Mouse (Mus musculus) CH12.LX (cell line): ENCODE measurements around the gene Cpeb3. TPM values are rescaled to one million over a fixed set of nuclear protein-coding genes. Genes with fewer than 3 reads are reported as not detected.

Source experiments
- DNase-seq: peaks from one replicate; pipeline ENCODE4 v3.0.0-alpha.2; 2013; ENCODE audit errors: extremely low read depth
- H3K27ac ChIP-seq: 2 replicates; pipeline ENCODE4 v1.5.1; 2012; ENCODE audit warnings: low read depth, mild to moderate bottlenecking, control low read depth, moderate library complexity; ENCODE audit not compliant: insufficient read depth
- H3K27me3 ChIP-seq: replicated peaks from 2 replicates; pipeline ENCODE3; 2012; ENCODE audit warnings: inconsistent platforms
- H3K36me3 ChIP-seq, 2 experiments: replicated peaks in 1 of 2; 2 replicates each; pipeline versions ENCODE3 to v1.6.1; 2012; ENCODE audit warnings: inconsistent platforms in 1 of 2, low read length in 1 of 2, mild to moderate bottlenecking in 1 of 2, mixed read lengths in 1 of 2, moderate library complexity in 1 of 2; ENCODE audit not compliant: control insufficient read depth in 1 of 2, insufficient read depth in 1 of 2
- H3K4me1 ChIP-seq, 2 experiments: 2 replicates each; pipeline ENCODE4 v1.6.1; 2012; ENCODE audit warnings: inconsistent platforms in 1 of 2, moderate library complexity in 1 of 2; ENCODE audit not compliant: insufficient read depth in 2 of 2, control insufficient read depth in 1 of 2
- H3K4me2 ChIP-seq: 2 replicates; pipeline ENCODE4 v1.6.1; 2012; ENCODE audit warnings: low read depth, mild to moderate bottlenecking, control low read depth; ENCODE audit not compliant: poor library complexity, insufficient read depth, severe bottlenecking
- H3K4me3 ChIP-seq, 3 experiments: fragments of 150-350 bp in 1 of 3; sonication (generic) in 1 of 3; replicated peaks in 1 of 3; 2 replicates each; pipeline versions ENCODE3 to v1.5.1; 2011 to 2012; ENCODE audit warnings: low read depth in 2 of 3, low read length in 2 of 3, mild to moderate bottlenecking in 2 of 3, moderate library complexity in 2 of 3, control low read depth in 1 of 3, improper control_type of control experiment in 1 of 3, inconsistent platforms in 1 of 3, mixed read lengths in 1 of 3; ENCODE audit not compliant: poor library complexity in 1 of 3
- H3K79me2 ChIP-seq: replicated peaks from 2 replicates; pipeline ENCODE4 v1.6.1; 2012; ENCODE audit warnings: mild to moderate bottlenecking, moderate library complexity; ENCODE audit not compliant: control insufficient read depth, poor library complexity, insufficient read depth, severe bottlenecking; ENCODE audit errors: extremely low read depth
- H3K9ac ChIP-seq: 2 replicates; pipeline ENCODE4 v1.6.1; 2012; ENCODE audit warnings: low read depth, mild to moderate bottlenecking, control low read depth, moderate library complexity; ENCODE audit not compliant: insufficient read depth
- H3K9me3 ChIP-seq: replicated peaks from 2 replicates; pipeline ENCODE3; 2012; ENCODE audit warnings: low read length, inconsistent platforms, mixed read lengths
- CHD1 ChIP-seq: IDR thresholded peaks from 2 replicates; pipeline ENCODE4 v1.6.1; 2012; ENCODE audit warnings: low read depth, low read length, improper control_type of control experiment, inconsistent platforms
- CHD2 ChIP-seq: IDR thresholded peaks from 2 replicates; pipeline ENCODE4 v1.6.1; 2011; ENCODE audit warnings: low read length, improper control_type of control experiment
- CTCF ChIP-seq, 2 experiments: IDR thresholded peaks in 1 of 2; conservative IDR thresholded peaks in 1 of 2; 2 replicates each; pipeline ENCODE4 v1.5.1; 2011 to 2012; ENCODE audit warnings: low read depth in 2 of 2, low read length in 2 of 2, improper control_type of control experiment in 1 of 2, inconsistent platforms in 1 of 2, mild to moderate bottlenecking in 1 of 2, moderate library complexity in 1 of 2
- E2F4 ChIP-seq: IDR thresholded peaks from 2 replicates; pipeline ENCODE4 v1.6.1; 2011; ENCODE audit warnings: low read depth, low read length, improper control_type of control experiment; ENCODE audit not compliant: insufficient replicate concordance
- EP300 ChIP-seq: IDR thresholded peaks from 2 replicates; pipeline ENCODE4 v1.6.1; 2011; ENCODE audit warnings: low read length, improper control_type of control experiment
- ETS1 ChIP-seq: conservative IDR thresholded peaks from 2 replicates; pipeline ENCODE4 v1.6.1; 2012; ENCODE audit warnings: low read depth, mild to moderate bottlenecking, inconsistent platforms, low read length, improper control_type of control experiment, moderate library complexity
- JUN ChIP-seq: IDR thresholded peaks from 2 replicates; pipeline ENCODE4 v1.6.1; 2011; ENCODE audit warnings: low read depth, mild to moderate bottlenecking, low read length, improper control_type of control experiment, moderate library complexity; ENCODE audit not compliant: insufficient read depth
- MAX ChIP-seq: IDR thresholded peaks from 2 replicates; pipeline ENCODE4 v1.6.1; 2011; ENCODE audit warnings: low read length, improper control_type of control experiment
- MAZ ChIP-seq: IDR thresholded peaks from 2 replicates; pipeline ENCODE4 v1.6.1; 2012; ENCODE audit warnings: low read depth, mild to moderate bottlenecking, inconsistent platforms, low read length, improper control_type of control experiment, moderate library complexity
- MEF2A ChIP-seq: IDR thresholded peaks from 2 replicates; pipeline ENCODE4 v1.6.1; 2014; ENCODE audit warnings: low read depth, mild to moderate bottlenecking, inconsistent platforms, low read length, improper control_type of control experiment, borderline replicate concordance
- MXI1 ChIP-seq: IDR thresholded peaks from 2 replicates; pipeline ENCODE4 v1.6.1; 2011; ENCODE audit warnings: mild to moderate bottlenecking, low read depth, low read length, improper control_type of control experiment
- NELFE ChIP-seq: IDR thresholded peaks from 2 replicates; pipeline ENCODE4 v1.6.1; 2011; ENCODE audit warnings: low read depth, low read length, improper control_type of control experiment
- POLR2AphosphoS2 ChIP-seq: IDR thresholded peaks from 2 replicates; pipeline ENCODE4 v1.6.1; 2011; ENCODE audit warnings: low read depth, low read length, improper control_type of control experiment
- RCOR1 ChIP-seq: conservative IDR thresholded peaks from 2 replicates; pipeline ENCODE4 v1.6.1; 2012; ENCODE audit warnings: low read depth, mild to moderate bottlenecking, inconsistent platforms, low read length, improper control_type of control experiment
- SIN3A ChIP-seq: IDR thresholded peaks from 2 replicates; pipeline ENCODE4 v1.6.1; 2012; ENCODE audit warnings: low read length, improper control_type of control experiment, inconsistent platforms
- TCF12 ChIP-seq: IDR thresholded peaks from 2 replicates; pipeline ENCODE4 v1.6.1; 2014; ENCODE audit warnings: low read depth, mild to moderate bottlenecking, inconsistent platforms, low read length, improper control_type of control experiment
- UBTF ChIP-seq: IDR thresholded peaks from 2 replicates; pipeline ENCODE4 v1.6.1; 2012; ENCODE audit warnings: low read depth, mild to moderate bottlenecking, inconsistent platforms, low read length, improper control_type of control experiment, moderate library complexity
- USF1 ChIP-seq: IDR thresholded peaks from 2 replicates; pipeline ENCODE4 v1.6.1; 2014; ENCODE audit warnings: low read depth, mild to moderate bottlenecking, inconsistent platforms, low read length, improper control_type of control experiment
- USF2 ChIP-seq: conservative IDR thresholded peaks from 2 replicates; pipeline ENCODE4 v1.6.1; 2011; ENCODE audit warnings: low read depth, low read length, improper control_type of control experiment
- ZC3H11A ChIP-seq: IDR thresholded peaks from 2 replicates; pipeline ENCODE4 v1.6.1; 2012; ENCODE audit warnings: low read depth, mild to moderate bottlenecking, inconsistent platforms, low read length, improper control_type of control experiment
- ZMIZ1 ChIP-seq: IDR thresholded peaks from 2 replicates; pipeline ENCODE4 v1.6.1; 2012; ENCODE audit warnings: low read depth, mild to moderate bottlenecking, inconsistent platforms, low read length, improper control_type of control experiment
- ZNF384 ChIP-seq: IDR thresholded peaks from 2 replicates; pipeline ENCODE4 v1.6.1; 2012; ENCODE audit warnings: low read depth, low read length, improper control_type of control experiment, inconsistent platforms
- dilution Hi-C: fragments of 300-500 bp; cut with MboI; formaldehyde crosslinking; loops from 2 replicates; pipeline ENCODE4 v1.14.3; 2020; ENCODE audit warnings: low sequenced_read_pairs; ENCODE audit not compliant: extremely low pct_unique_long_range_greater_than_20kb, extremely low pct_ligation_motif_present
- in situ Hi-C: fragments of 300-500 bp; cut with MboI; formaldehyde crosslinking; loops from 3 replicates; pipeline ENCODE4 v1.14.3; 2019; ENCODE audit warnings: low sequenced_read_pairs, low pct_ligation_motif_present, low pct_unique_long_range_greater_than_20kb, mixed read lengths
- polyA plus RNA-seq: library from polyadenylated mRNA; unstranded; fragments of >175 nt; gene quantifications from 2 replicates; pipeline ENCODE4 v1.2.1, GENCODE M21; 2012; ENCODE audit warnings: low read depth; ENCODE audit not compliant: insufficient read length
- total RNA-seq, 2 experiments: library from RNA; depleted of rRNA; stranded (reverse); fragments of 300-350 nt in 1 of 2; fragments of >200 nt in 1 of 2; gene quantifications; 2 replicates each; pipeline ENCODE4 v1.2.3; 2012 to 2014

The Cpeb3 gene
- total and polyA plus RNA-seq, 3 experiments, result 1.5 to 3.1 (median 1.5) TPM

DNA sequence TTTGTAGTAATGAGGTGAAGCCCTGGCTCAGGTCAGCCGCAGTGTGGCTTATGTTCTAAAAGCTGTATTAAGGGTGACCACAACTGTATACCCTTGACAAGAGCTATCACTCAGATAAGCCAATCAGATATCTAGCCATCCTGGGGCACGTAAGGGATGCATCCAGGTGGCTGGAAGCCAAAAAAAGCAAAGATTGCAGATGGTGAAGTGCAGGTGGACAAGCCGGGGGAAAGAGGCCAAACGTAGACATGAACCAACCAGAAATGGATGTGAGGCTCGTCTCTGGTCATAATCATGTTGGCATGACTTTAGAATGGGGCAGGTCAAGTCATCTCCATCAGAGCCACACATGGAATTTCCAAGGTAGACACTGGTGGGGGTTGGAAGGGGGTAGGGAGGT is 177.0 kb downstream of the Cpeb3 start:
- H3K4me1 ChIP-seq, result peaks cover 2 to 4% of the 10 kb centered on the region in 2 experiments; a peak in 3 of 4 replicates
- no peak overlapping the region for H3K4me2 ChIP-seq
- H3K9ac ChIP-seq, result no peak overlapping the region
- H3K27ac ChIP-seq, result no peak overlapping the region
- no peak for DNase-seq
- H3K79me2 ChIP-seq, result no peaks in the 10 kb centered on the region
- TF ChIP-seq MAZ, result no peak
- TF ChIP-seq USF2, result no peak
- no peak for TF ChIP-seq USF1
- TF ChIP-seq MEF2A, result no peak
- TF ChIP-seq ZMIZ1, result no peak
- TF ChIP-seq EP300, result no peak
- TF ChIP-seq MXI1, result no peak
- no peak for TF ChIP-seq UBTF
- no peak for TF ChIP-seq POLR2AphosphoS2
- TF ChIP-seq CTCF (conservative IDR thresholded peaks at IDR 0.05 in 1 of 2, IDR thresholded peaks at IDR 0.05 in 1 of 2; ENCODE audit: low read depth in 2 of 2, low read length in 2 of 2), result no peak
- no peak for TF ChIP-seq ETS1
- no peak overlapping the region for H3K4me3 ChIP-seq
- H3K9me3 ChIP-seq, result no peaks in the 10 kb centered on the region
- no peaks in the 10 kb centered on the region for H3K27me3 ChIP-seq
- dilution Hi-C loops, result no loop called here
- in situ Hi-C loops, result no loop called here
- H3K36me3 ChIP-seq, result peaks cover 0 to 4% of the 10 kb centered on the region in 2 experiments

- no peaks in the 10 kb centered on the region for H3K79me2 ChIP-seq
- no peaks in the 10 kb centered on the region for H3K27me3 ChIP-seq
- no peak for DNase-seq
- peaks cover 8 to 21% of the 10 kb centered on the region in 2 experiments; a peak in 3 of 4 replicates for H3K4me1 ChIP-seq
- H3K9me3 ChIP-seq, result no peaks in the 10 kb centered on the region
- H3K4me2 ChIP-seq, result no peak overlapping the region
- H3K27ac ChIP-seq, result no peak overlapping the region
- TF ChIP-seq SIN3A (no peak), MAZ (no peak), MAX (no peak), RCOR1 (no peak), CHD1 (no peak), ZMIZ1 (no peak), CTCF (conservative IDR thresholded peaks at IDR 0.05 in 1 of 2, IDR thresholded peaks at IDR 0.05 in 1 of 2; ENCODE audit: low read depth in 2 of 2, low read length in 2 of 2) (no peak), USF2 (no peak), TCF12 (no peak), USF1 (no peak), JUN (no peak), E2F4 (no peak), NELFE (no peak), ZNF384 (no peak), CHD2 (no peak), ZC3H11A (no peak)
- dilution Hi-C loops (no loop called here), in situ Hi-C loops (no loop called here)
- H3K36me3 ChIP-seq, result peaks cover 0 to 5% of the 10 kb centered on the region in 2 experiments
- no peak overlapping the region for H3K4me3 ChIP-seq
- no peak overlapping the region for H3K9ac ChIP-seq
Measured at GRCm38 (mm10) chr19:37029771-37030170, 178.6 kb downstream of the Cpeb3 start.
